Mouse (Mus musculus): ENCODE measurements at regions not wholly inside any gene's neighbourhood (a gene's known extent, or its start where the extent isn't known, plus 50 kb on each side); places are given as distances from the start of the nearest gene placed in this dataset.

DNA sequence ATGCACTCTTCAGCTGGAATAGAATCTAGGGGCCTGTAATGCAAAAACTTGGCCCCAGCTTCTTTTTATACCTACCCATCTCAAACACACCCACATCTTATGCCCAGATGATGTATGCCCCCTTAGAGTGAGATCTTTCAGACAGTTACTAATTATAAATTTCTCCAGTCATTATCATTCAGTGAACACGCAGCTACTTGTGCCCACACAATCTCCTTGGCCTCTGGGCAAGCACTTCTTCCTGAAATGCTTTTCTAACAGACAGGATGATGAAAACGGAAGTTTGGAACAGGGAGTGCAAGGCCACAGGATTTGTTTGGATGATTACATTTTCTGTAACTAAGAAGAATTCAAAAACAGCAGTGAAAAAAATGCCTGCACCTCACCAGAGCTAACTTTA lies 100.4 kb upstream of the Pdc start:
- TF ChIP-seq CTCF (IDR thresholded peaks at IDR 0.05; ENCODE audit: low read depth), result no peak
- no peak for TF ChIP-seq EP300 (IDR thresholded peaks at IDR 0.05; ENCODE audit: low read depth)
